Mouse (Mus musculus): ENCODE measurements at regions not wholly inside any gene's neighbourhood (a gene's known extent, or its start where the extent isn't known, plus 50 kb on each side); places are given as distances from the start of the nearest gene placed in this dataset.

GRCm38 (mm10) chr12:25273631-25274305 is 176.8 kb upstream of the Id2 start:
- no peak overlapping the region for H3K27ac ChIP-seq (ENCODE audit: insufficient read depth, low read depth, low read length, poor library complexity, severe bottlenecking)
- no peaks in the 10 kb centered on the region for H3K36me3 ChIP-seq (ENCODE audit: control insufficient read depth, insufficient read depth, low read length, poor library complexity, severe bottlenecking)
- in situ Hi-C loops (cut with MboI; ENCODE audit: low sequenced_read_pairs in 2 of 2, unreplicated experiment in 2 of 2) = no loop called here
- no peak overlapping the region for H3K4me3 ChIP-seq (ENCODE audit: insufficient read depth in 1 of 2, low read depth in 1 of 2, low read length in 2 of 2, poor library complexity in 1 of 2, severe bottlenecking in 1 of 2)
- H3K9ac ChIP-seq (ENCODE audit: insufficient read depth, low read depth, low read length, poor library complexity, severe bottlenecking) = no peak overlapping the region
- DNase-seq (ENCODE audit: low read depth, low spot score) = no peak
- TF ChIP-seq ZC3H11A (IDR thresholded peaks at IDR 0.05; ENCODE audit: borderline replicate concordance, low read depth, low read length) = no peak
- no peak for TF ChIP-seq ZNF384 (IDR thresholded peaks at IDR 0.05; ENCODE audit: low read depth, low read length)
- no peak for TF ChIP-seq MAFK (IDR thresholded peaks at IDR 0.05; ENCODE audit: insufficient read depth, low read depth, low read length)
- no peak for TF ChIP-seq CHD2 (IDR thresholded peaks at IDR 0.05; ENCODE audit: low read depth, low read length)
- TF ChIP-seq HCFC1 (IDR thresholded peaks at IDR 0.05; ENCODE audit: borderline replicate concordance, insufficient read depth, low read length) = no peak
- no peaks in the 10 kb centered on the region for H3K9me3 ChIP-seq (ENCODE audit: control insufficient read depth, insufficient read depth, low read depth, low read length)
- H3K4me1 ChIP-seq (ENCODE audit: control insufficient read depth in 2 of 2, insufficient read depth in 2 of 2, low read length in 2 of 2, poor library complexity in 1 of 2) = no peaks in the 10 kb centered on the region

- DNase-seq (ENCODE audit: low read depth, low spot score) = no peak
- Histone ChIP-seq H3K9ac (ENCODE audit: insufficient read depth, low read depth, low read length, poor library complexity, severe bottlenecking) (no peak overlapping the region), H3K4me1 (ENCODE audit: control insufficient read depth in 2 of 2, insufficient read depth in 2 of 2, low read length in 2 of 2, poor library complexity in 1 of 2) (no peaks in the 10 kb centered on the region), H3K36me3 (ENCODE audit: control insufficient read depth, insufficient read depth, low read length, poor library complexity, severe bottlenecking) (no peaks in the 10 kb centered on the region), H3K27ac (ENCODE audit: insufficient read depth, low read depth, low read length, poor library complexity, severe bottlenecking) (no peak overlapping the region), H3K4me3 (ENCODE audit: insufficient read depth in 1 of 2, low read depth in 1 of 2, low read length in 2 of 2, poor library complexity in 1 of 2, severe bottlenecking in 1 of 2) (no peak overlapping the region), H3K9me3 (ENCODE audit: control insufficient read depth, insufficient read depth, low read depth, low read length) (no peaks in the 10 kb centered on the region)
- in situ Hi-C loops (cut with MboI; ENCODE audit: low sequenced_read_pairs in 2 of 2, unreplicated experiment in 2 of 2) = no loop called here
- TF ChIP-seq ZNF384 (IDR thresholded peaks at IDR 0.05; ENCODE audit: low read depth, low read length) (no peak), CHD2 (IDR thresholded peaks at IDR 0.05; ENCODE audit: low read depth, low read length) (no peak), MAFK (IDR thresholded peaks at IDR 0.05; ENCODE audit: insufficient read depth, low read depth, low read length) (no peak), ZC3H11A (IDR thresholded peaks at IDR 0.05; ENCODE audit: borderline replicate concordance, low read depth, low read length) (no peak), HCFC1 (IDR thresholded peaks at IDR 0.05; ENCODE audit: borderline replicate concordance, insufficient read depth, low read length) (no peak)
Measured at GRCm38 (mm10) chr12:25272752-25273125, 175.8 kb upstream of the Id2 start.

GRCm38 (mm10) chr12:25272114-25272751 is 175.3 kb upstream of the Id2 start:
- H3K9ac ChIP-seq (ENCODE audit: insufficient read depth, low read depth, low read length, poor library complexity, severe bottlenecking) = no peak overlapping the region
- H3K4me3 ChIP-seq (ENCODE audit: insufficient read depth in 1 of 2, low read depth in 1 of 2, low read length in 2 of 2, poor library complexity in 1 of 2, severe bottlenecking in 1 of 2) = no peak overlapping the region
- no peak for TF ChIP-seq ZC3H11A (IDR thresholded peaks at IDR 0.05; ENCODE audit: borderline replicate concordance, low read depth, low read length)
- no peaks in the 10 kb centered on the region for H3K4me1 ChIP-seq (ENCODE audit: control insufficient read depth in 2 of 2, insufficient read depth in 2 of 2, low read length in 2 of 2, poor library complexity in 1 of 2)
- no peaks in the 10 kb centered on the region for H3K36me3 ChIP-seq (ENCODE audit: control insufficient read depth, insufficient read depth, low read length, poor library complexity, severe bottlenecking)
- no peak for DNase-seq (ENCODE audit: low read depth, low spot score)
- no peak overlapping the region for H3K27ac ChIP-seq (ENCODE audit: insufficient read depth, low read depth, low read length, poor library complexity, severe bottlenecking)
- H3K9me3 ChIP-seq (ENCODE audit: control insufficient read depth, insufficient read depth, low read depth, low read length) = no peaks in the 10 kb centered on the region
- in situ Hi-C loops (cut with MboI; ENCODE audit: low sequenced_read_pairs in 2 of 2, unreplicated experiment in 2 of 2) = no loop called here

- H3K4me3 ChIP-seq (ENCODE audit: insufficient read depth in 1 of 2, low read depth in 1 of 2, low read length in 2 of 2, poor library complexity in 1 of 2, severe bottlenecking in 1 of 2) = no peak overlapping the region
- H3K9me3 ChIP-seq (ENCODE audit: control insufficient read depth, insufficient read depth, low read depth, low read length) = no peaks in the 10 kb centered on the region
- DNase-seq (ENCODE audit: low read depth, low spot score) = no peak
- no peaks in the 10 kb centered on the region for H3K36me3 ChIP-seq (ENCODE audit: control insufficient read depth, insufficient read depth, low read length, poor library complexity, severe bottlenecking)
- no peak overlapping the region for H3K9ac ChIP-seq (ENCODE audit: insufficient read depth, low read depth, low read length, poor library complexity, severe bottlenecking)
- no peak overlapping the region for H3K27ac ChIP-seq (ENCODE audit: insufficient read depth, low read depth, low read length, poor library complexity, severe bottlenecking)
- peaks cover 1 to 8% of the 10 kb centered on the region in 2 experiments; a peak in 1 of 4 replicates for H3K4me1 ChIP-seq (ENCODE audit: control insufficient read depth in 2 of 2, insufficient read depth in 2 of 2, low read length in 2 of 2, poor library complexity in 1 of 2)
- no peak for TF ChIP-seq ZNF384 (IDR thresholded peaks at IDR 0.05; ENCODE audit: low read depth, low read length)
- TF ChIP-seq CHD2 (IDR thresholded peaks at IDR 0.05; ENCODE audit: low read depth, low read length) = no peak
- TF ChIP-seq MAFK (IDR thresholded peaks at IDR 0.05; ENCODE audit: insufficient read depth, low read depth, low read length) = no peak
- no peak for TF ChIP-seq HCFC1 (IDR thresholded peaks at IDR 0.05; ENCODE audit: borderline replicate concordance, insufficient read depth, low read length)
- TF ChIP-seq ZC3H11A (IDR thresholded peaks at IDR 0.05; ENCODE audit: borderline replicate concordance, low read depth, low read length) = no peak
- in situ Hi-C loops (cut with MboI; ENCODE audit: low sequenced_read_pairs in 2 of 2, unreplicated experiment in 2 of 2) = no loop called here
Measured at GRCm38 (mm10) chr12:25269878-25270277, 172.9 kb upstream of the Id2 start.
